Mouse (Mus musculus) layer of hippocampus, postnatal 36 days (tissue): ENCODE results near the gene Catsper1. TPM values are rescaled to one million over a fixed set of nuclear protein-coding genes. Genes with fewer than 3 reads are reported as not detected.

ENCODE experiments used
- total RNA-seq, 2 experiments: library from RNA; stranded (reverse); gene quantifications; 2 replicates each; pipeline ENCODE4 v1.2.3; 2021

Catsper1 gene
- total RNA-seq, 2 experiments from 2014 or later: not detected

Other genes starting within 250 kb of the Catsper1 start
- gene Yif1a, start 247.2 kb upstream of the Catsper1 start, total RNA-seq: 10 to 100 TPM; 21.1 to 21.5 TPM
- gene Cnih2, start 237.2 kb upstream of the Catsper1 start, total RNA-seq: 100 to 1,000 TPM; 673 to 729 TPM
- 100 to 1,000 TPM; 162 to 163 TPM for gene Rab1b, start 228.7 kb upstream of the Catsper1 start, total RNA-seq
- gene Klc2, start 217.2 kb upstream of the Catsper1 start, total RNA-seq: 100 to 1,000 TPM; 224 to 226 TPM
- 10 to 100 TPM; 52.5 to 55.0 TPM for gene Pacs1, start 62.6 kb upstream of the Catsper1 start, total RNA-seq
- gene Sf3b2, start 40.3 kb upstream of the Catsper1 start, total RNA-seq: 100 to 1,000 TPM; 204 to 205 TPM
- gene Gal3st3, start 37.4 kb upstream of the Catsper1 start, total RNA-seq: 100 to 1,000 TPM; 110 TPM
- 1 to 10 TPM; 7.3 to 7.7 TPM for gene Cst6, start 13.8 kb downstream of the Catsper1 start, total RNA-seq
- 10 to 100 TPM; 20.6 to 21.3 TPM for gene Eif1ad, start 31.0 kb downstream of the Catsper1 start, total RNA-seq
- gene Banf1, start 31.4 kb downstream of the Catsper1 start, total RNA-seq: 10 to 100 TPM; 80.9 to 90.9 TPM
- 100 to 1,000 TPM in 1 of 2 experiments, 10 to 100 TPM in 1; 97.9 to 104 TPM for gene Sart1, start 53.0 kb downstream of the Catsper1 start, total RNA-seq
- not detected for gene Tsga10ip, start 66.8 kb downstream of the Catsper1 start, total RNA-seq
- 100 to 1,000 TPM; 291 to 298 TPM for gene Drap1, start 89.2 kb downstream of the Catsper1 start, total RNA-seq
- gene AI837181, start 89.4 kb downstream of the Catsper1 start, total RNA-seq: 10 to 100 TPM; 66.4 to 69.8 TPM
- not detected for gene Fosl1, start 111.8 kb downstream of the Catsper1 start, total RNA-seq
- 10 to 100 TPM; 34.8 to 38.3 TPM for gene Ccdc85b, start 122.2 kb downstream of the Catsper1 start, total RNA-seq
- gene Fibp, start 124.9 kb downstream of the Catsper1 start, total RNA-seq: 10 to 100 TPM; 85.5 to 86.3 TPM
- gene Ctsw, start 132.8 kb downstream of the Catsper1 start, total RNA-seq: not detected
- gene Efemp2, start 138.2 kb downstream of the Catsper1 start, total RNA-seq: 10 to 100 TPM; 10.9 to 12.4 TPM
- 10 to 100 TPM; 37.6 to 39.3 TPM for gene Mus81, start 152.7 kb downstream of the Catsper1 start, total RNA-seq
- 1,000 to 10,000 TPM; 1,234 to 1,394 TPM for gene Cfl1, start 154.7 kb downstream of the Catsper1 start, total RNA-seq
- 1 to 10 TPM; 5.4 to 8.8 TPM for gene 1700020D05Rik, start 168.0 kb downstream of the Catsper1 start, total RNA-seq
- gene Snx32, start 174.8 kb downstream of the Catsper1 start, total RNA-seq: 10 to 100 TPM; 80.5 to 83.5 TPM
- gene Ovol1, start 224.9 kb downstream of the Catsper1 start, total RNA-seq: not detected
- gene Ap5b1, start 232.3 kb downstream of the Catsper1 start, total RNA-seq: 1 to 10 TPM; 5.8 to 7.0 TPM